Mouse (Mus musculus): ENCODE measurements around the gene Dtx3. TPM values are rescaled to one million over a fixed set of nuclear protein-coding genes. Genes with fewer than 3 reads are reported as not detected.
"Not testable (repeated sequence)": the region's sequence is repeated elsewhere in the genome, so short reads cannot be mapped to it uniquely, and the experiment has no call there.

Dtx3 gene
- total RNA-seq, 2 experiments from 2014 or later: 227 to 255 TPM

DNA sequence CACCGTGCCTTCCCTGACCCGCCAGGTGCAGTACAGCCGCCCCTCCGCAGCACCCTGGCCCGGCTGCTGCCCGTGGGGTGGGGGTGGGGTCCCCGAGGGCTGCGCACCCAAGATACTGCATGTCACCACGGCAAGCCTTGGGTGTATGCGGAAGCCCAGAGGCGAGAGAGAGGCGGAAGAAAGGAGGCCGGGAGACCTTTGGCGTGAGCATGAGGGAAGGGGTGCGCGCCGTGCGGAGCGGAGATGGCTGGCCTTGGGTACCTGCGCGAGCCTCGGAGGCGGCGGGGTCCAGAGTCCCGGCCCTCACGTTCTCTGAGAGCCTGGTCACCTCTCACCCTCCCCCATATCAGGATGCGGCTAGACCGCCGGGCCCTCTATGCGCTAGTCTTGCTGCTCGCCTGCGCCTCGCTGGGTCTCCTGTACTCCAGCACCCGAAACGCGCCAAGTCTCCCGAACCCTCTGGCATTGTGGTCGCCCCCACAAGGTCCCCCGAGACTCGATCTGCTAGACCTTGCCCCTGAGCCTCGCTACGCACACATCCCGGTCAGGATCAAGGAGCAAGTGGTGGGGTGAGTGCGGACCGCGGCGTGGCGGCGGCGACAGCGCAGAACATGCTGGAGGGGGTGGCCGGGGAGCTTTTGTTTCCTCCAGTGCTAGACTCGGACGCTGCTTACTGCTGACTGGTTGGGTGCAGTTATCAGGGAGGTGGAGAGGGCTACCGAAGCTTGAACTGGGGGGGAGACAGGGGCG, 29.7 kb downstream of the Dtx3 start:
- TF ChIP-seq CTCF (conservative IDR thresholded peaks at IDR 0.05): no peak
- Histone ChIP-seq H3K4me3 (peak overlapping the region; percentile 88), H3K27ac (peak overlapping the region; percentile 99)
- DNase-seq (ENCODE audit: low spot score in 2 of 2): no peak

DNA sequence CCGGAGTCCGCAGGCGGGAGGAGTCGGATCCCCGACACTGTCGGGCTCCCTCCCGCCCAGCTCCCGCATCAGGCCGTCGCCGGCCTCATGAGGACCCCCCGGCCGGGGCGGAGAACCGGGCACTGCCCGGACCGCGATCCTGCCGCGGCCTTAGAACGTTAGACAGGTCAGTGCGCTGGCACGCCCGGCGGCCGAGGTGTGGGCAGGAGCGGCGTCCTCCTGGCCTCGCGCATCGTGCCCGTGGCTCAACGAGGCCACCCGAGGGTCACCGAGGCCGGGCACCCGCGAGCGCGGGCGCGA, 30.2 kb downstream of the Dtx3 start:
- DNase-seq (ENCODE audit: low spot score in 2 of 2): no peak
- no peak for TF ChIP-seq CTCF (conservative IDR thresholded peaks at IDR 0.05)
- peak overlapping the region; percentile 99 for H3K27ac ChIP-seq
- H3K4me3 ChIP-seq: peak overlapping the region; percentile 88

DNA sequence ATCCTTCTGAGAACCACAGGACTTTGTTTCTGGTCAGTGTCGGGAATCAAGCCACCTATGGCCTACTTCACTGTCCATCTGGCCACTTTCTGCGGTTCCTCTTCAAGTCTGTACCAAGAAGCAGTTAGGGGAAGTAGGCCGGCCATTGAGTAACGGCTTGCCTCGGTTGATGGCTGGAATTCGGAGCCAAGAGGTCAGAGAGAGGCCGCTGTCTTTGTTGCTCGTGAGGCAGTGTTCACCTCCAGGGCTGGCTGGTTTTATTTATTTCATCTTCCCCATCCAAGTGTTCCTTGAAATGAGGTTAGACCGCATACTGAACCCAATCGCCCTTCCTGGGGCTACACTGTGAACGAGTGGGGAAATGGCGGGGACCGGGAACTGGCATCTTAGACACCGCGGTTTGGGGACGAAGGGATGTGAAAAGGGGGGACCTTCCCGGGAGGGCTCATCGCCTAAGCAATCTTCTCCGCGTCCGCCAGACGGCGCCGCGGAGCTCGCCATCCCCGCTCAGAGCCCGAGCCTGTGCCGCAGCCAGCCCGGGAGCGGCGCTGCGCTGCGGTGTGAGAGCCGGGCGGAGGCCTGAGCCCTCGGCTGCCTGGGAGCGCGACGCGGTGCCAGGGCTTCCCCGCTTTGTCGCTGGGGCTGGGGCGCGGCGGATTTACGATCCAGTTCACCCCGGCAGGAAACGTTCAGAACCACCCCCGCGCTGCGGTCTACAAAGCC, 30.7 kb downstream of the Dtx3 start, which contains the start of gene B4galnt1:
TSS of gene B4galnt1 (plus strand) at position 595 of the 723 bp plus-strand sequence.
- TF ChIP-seq CTCF (conservative IDR thresholded peaks at IDR 0.05): peak; percentile 99
- Histone ChIP-seq H3K27ac (peak within 1 kb of the TSS; percentile 99), H3K4me3 (peak within 1 kb of the TSS; percentile 88)
- peak; percentile 79 to 86 for DNase-seq (ENCODE audit: low spot score in 2 of 2)

DNA sequence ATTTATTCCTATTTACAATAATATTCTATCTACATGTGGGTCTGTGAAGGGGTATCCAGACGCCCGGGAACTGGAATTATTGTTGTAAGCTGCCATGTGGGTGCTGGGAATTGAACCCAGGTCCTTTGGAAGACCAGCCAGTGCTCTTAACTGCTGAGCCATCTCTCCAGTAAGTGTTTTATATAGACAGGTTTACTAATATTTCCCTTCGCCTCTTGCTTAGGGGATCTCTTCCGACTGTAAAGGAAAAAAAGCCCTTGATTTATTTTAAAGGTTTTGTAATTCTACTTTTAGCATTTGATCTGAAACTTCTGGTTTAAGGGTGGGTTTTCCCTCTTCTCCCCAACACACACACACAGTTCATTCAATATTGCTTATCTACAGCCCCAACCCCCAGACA, 31.3 kb downstream of the Dtx3 start:
- no peak overlapping the region for H3K4me3 ChIP-seq
- peak overlapping the region; percentile 99 for H3K27ac ChIP-seq
- no peak for DNase-seq (ENCODE audit: low spot score in 2 of 2)
- no peak for TF ChIP-seq CTCF (conservative IDR thresholded peaks at IDR 0.05)

DNA sequence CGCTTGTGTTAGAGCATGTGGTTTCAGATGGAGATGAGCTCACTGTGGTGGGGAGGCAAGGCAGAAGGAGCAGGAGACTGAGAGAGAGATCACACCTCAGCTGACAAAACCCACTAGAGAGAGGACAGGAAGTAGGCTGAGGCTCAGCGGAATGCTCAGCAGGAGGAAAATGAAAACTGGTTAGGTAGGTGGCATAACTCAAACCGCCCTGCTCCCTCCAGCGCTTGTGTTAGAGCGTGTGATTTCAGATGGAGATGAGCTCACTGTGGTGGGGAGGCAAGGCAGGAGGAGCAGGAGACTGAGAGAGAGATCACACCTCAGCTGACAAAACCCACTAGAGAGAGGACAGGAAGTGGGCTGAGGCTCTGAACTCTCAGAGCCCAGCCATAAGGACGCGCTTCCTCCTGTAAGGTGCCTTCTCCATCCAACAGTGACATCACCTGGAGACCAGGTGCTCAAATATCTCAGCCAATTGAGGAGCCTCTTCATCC, 32.7 kb downstream of the Dtx3 start:
- peak overlapping the region; percentile 77 for H3K27ac ChIP-seq
- not testable (repeated sequence) for DNase-seq (ENCODE audit: low spot score in 2 of 2)

DNA sequence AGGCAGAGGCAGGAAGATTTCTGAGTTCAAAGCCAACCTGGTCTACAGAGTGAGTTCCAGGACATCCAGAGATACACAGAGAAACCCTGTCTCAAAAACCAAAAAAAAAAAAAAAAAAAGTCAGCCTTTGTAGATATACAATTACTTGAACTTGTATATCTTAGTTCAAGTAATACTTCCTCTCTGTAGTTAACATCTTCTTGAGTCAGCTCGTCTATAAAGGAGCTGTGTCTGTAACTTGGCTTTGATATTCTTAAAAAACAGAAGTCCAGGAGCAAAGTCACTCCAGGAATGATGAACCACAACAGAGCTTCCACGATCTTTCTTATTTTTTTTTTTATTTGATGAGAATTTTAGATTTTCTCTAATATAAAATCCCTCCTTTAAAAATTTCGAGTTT, 34.8 kb downstream of the Dtx3 start:
- DNase-seq (ENCODE audit: low spot score in 2 of 2): no peak
- Histone ChIP-seq H3K4me3 (no peak overlapping the region), H3K27ac (peak overlapping the region; percentile 67; the same call in 1 of the 2 replicates)
- no peak for TF ChIP-seq CTCF (conservative IDR thresholded peaks at IDR 0.05)

More for the DNA sequence above, 32.7 kb downstream of the Dtx3 start:
- not testable (repeated sequence) for H3K4me3 ChIP-seq

DNA sequence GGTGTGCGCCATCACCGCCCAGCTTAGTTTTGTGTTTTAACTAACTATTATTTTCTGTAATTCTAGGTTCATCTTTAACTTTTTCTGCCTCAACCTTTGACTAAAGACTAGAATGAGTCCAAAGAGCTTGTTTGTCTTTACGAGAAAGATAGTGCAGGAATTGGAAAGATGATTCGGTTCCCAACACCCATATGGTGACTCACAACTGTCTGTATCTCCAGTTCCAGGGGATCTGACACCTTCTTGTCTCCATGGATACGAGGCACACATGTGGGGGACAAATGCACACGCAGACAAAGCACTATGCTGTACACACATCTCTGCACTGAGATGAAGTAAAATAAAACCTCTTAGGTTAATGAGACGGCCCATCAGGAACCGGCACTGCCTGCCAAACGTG, 35.4 kb downstream of the Dtx3 start:
- TF ChIP-seq CTCF (conservative IDR thresholded peaks at IDR 0.05): no peak
- Histone ChIP-seq H3K4me3 (no peak overlapping the region), H3K27ac (peak overlapping the region; percentile 67; the same call in 1 of the 2 replicates)
- no peak for DNase-seq (ENCODE audit: low spot score in 2 of 2)

DNA sequence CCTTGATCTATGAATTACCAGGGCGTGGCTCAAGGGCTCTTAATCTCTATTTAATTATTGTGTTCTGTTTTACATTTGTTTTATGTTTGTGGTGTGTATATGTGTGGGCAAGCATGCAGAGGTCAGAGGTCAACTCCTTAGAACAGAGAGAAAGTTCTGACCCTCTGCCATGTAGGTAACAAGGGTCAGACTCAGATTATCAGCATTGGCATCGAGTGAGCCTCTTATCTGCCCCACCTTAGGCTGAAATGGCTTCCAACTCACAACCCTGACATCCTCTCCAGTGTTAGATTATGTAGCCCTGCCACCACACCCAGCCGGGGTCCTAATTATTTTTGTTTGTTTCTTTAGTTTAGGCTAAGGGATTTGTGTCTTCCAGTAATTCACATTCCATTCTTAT, 37.1 kb downstream of the Dtx3 start:
- TF ChIP-seq CTCF (conservative IDR thresholded peaks at IDR 0.05): no peak
- no peak for DNase-seq (ENCODE audit: low spot score in 2 of 2)
- Histone ChIP-seq H3K4me3 (no peak overlapping the region), H3K27ac (no peak overlapping the region)

DNA sequence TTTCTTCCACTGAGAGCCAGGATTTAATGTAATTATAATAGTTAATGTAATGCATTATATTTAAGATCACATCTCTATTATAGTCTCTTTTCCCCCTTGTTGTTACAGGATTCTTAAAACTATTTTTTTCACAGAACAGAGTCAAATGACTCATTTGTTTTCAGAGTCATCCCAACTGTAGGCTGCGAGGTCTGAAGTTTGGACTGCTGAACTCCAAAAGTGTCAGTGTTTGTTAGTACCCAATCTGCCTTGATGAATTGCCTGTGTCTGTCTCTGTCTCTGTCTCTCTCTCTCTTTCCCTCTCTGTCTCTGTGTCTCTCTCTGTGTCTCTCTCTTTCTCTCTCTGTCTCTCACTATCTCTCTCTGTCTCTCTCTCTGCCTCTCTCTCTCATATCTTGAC, 39.0 kb downstream of the Dtx3 start:
- TF ChIP-seq CTCF (conservative IDR thresholded peaks at IDR 0.05): no peak
- DNase-seq (ENCODE audit: low spot score in 2 of 2): no peak
- Histone ChIP-seq H3K27ac (no peak overlapping the region), H3K4me3 (no peak overlapping the region)

DNA sequence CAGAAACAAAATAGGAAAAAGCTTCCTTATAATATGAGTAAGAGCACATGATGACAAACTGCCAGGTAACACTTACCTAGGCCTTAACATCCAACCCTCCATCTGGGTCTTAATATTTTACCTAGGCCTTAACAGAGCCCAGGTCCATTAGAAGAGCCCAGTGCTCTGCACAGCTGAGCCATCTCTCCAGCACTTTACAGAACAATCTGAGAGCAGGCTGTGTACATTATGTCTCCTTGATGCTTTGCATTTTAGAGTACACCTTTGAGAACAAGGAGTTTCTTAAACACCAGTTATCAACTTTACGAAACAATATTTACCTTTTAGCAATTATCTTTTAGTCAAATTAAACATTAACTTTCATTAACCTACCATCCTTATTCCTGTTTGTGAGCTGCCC, 39.4 kb downstream of the Dtx3 start:
- Histone ChIP-seq H3K4me3 (no peak overlapping the region), H3K27ac (no peak overlapping the region)
- TF ChIP-seq CTCF (conservative IDR thresholded peaks at IDR 0.05): no peak
- no peak for DNase-seq (ENCODE audit: low spot score in 2 of 2)

DNA sequence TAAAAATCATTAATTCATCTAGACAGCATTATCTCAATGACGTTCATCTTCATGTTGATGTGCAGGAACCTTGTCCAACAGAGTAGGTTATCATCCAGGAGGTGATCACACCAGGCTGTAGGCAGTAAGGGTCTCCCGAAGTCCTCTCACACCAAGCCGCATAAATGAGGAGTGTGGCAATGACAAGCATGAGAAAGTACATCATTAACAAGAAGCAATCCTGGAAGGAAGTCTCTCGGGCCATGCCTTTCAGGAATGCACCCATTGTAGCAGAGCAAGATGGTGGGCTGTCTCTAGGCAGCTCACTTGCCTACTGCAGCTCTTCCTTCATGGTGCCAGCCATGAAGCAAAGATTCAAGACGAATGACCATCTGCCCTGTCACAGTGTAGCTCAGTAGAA, 40.9 kb downstream of the Dtx3 start:
- no peak for DNase-seq (ENCODE audit: low spot score in 2 of 2)
- TF ChIP-seq CTCF (conservative IDR thresholded peaks at IDR 0.05): no peak
- Histone ChIP-seq H3K4me3 (no peak overlapping the region), H3K27ac (no peak overlapping the region)

DNA sequence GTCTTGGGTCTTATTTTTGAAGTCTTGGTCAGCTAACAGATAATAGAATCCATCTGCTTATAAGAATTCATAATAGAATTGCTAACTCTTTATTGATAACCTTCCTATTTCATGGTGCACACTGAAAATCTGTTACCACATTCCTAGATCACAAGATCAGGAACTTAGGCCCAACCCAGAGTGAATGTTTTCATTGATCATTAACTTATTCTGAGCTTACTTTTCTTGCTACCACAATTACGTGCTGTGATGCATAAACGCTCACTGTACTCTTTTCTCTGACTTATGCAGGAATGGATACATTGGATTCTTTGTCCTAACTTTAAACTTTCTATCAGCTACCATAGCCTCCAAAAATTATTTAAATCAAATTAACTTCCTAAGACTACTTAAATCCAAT, 41.3 kb downstream of the Dtx3 start:
- no peak overlapping the region for H3K4me3 ChIP-seq
- H3K27ac ChIP-seq: no peak overlapping the region
- no peak for TF ChIP-seq CTCF (conservative IDR thresholded peaks at IDR 0.05)
- no peak for DNase-seq (ENCODE audit: low spot score in 2 of 2)

DNA sequence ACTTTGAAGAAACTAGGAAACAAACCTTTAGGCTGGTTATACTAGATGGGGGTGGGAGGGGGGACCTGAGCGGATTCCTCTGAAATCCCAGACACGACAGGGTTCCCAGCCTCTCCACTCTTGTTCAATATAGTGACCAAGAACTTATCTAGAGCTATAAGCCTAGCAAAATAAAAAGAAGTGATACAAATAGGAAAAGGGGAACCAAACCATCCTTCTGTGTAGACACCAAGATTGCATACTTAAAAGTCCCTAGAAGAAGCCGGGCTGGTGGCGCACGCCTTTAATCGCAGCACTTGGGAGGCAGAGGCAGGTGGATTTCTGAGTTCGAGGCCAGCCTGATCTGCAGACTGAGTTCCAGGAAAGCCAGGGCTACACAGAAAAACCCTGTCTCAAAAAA, 42.2 kb downstream of the Dtx3 start:
- H3K4me3 ChIP-seq: no peak overlapping the region
- no peak for DNase-seq (ENCODE audit: low spot score in 2 of 2)
- H3K27ac ChIP-seq: no peak overlapping the region
- TF ChIP-seq CTCF (conservative IDR thresholded peaks at IDR 0.05): no peak

DNA sequence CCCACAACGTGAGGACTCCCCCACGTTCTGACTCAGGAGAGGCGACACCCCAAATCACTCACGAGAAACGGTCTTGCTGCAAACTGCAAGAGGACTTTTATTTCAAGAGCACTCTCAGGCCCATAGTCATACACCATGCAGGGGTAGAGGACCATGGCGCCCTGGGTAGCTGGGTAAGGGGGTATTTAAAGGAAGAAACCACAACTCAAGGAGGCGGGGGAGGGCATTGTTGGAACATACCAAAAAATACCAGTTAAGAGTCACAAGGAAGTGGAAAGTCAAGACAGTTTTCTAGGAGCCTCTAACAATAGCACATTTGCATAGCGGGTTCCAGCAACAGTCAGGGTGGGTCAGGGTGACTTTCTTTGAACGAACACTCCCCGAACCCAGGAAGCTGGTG, 43.0 kb downstream of the Dtx3 start:
- DNase-seq (ENCODE audit: low spot score in 2 of 2); H3K4me3 ChIP-seq; H3K27ac ChIP-seq: not testable (repeated sequence)

DNA sequence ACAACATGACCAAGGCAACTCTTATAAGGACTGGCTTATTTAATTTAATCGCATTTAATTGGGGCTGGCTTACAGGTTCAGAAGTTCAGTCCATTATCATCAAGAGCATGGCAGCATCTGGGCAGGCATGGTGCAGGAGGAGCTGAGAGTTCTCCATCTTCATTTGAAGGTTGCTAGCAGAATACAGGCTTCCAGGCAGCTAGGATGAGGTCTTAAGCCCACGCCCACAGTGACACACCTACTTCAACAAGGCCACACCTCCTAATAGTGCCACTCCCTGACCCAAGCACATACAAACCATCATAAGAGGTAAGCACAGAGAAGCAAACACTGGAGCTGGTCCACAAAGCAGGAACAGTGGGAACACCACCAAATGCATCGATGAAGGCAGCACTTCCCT, 44.3 kb downstream of the Dtx3 start:
- H3K4me3 ChIP-seq; DNase-seq (ENCODE audit: low spot score in 2 of 2); H3K27ac ChIP-seq: not testable (repeated sequence)

Data from layer of hippocampus, adult 2 months (tissue).